12 mouse cellular contexts compared by ENCODE assay signal in the genomic region with DNA sequence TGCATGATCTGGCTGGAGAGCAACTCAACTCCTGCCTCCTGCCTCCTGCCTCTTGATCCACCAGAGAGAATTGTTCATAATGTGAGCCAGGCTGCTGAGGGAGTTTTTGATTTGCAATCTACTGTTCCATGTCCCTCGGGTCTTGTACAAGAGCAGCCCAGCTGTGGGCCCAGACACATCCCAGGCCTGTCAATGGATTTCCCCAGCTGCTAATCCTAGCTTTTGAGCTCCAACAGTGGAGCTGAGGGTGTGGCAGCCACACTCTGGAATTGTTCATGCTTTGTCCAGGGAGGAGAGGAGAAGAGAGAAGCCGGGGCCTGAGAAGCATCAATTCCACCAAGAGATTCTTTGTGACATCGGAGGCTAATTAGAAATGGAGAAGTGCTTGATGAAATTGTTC.
A peak's percentile ranks its signal among the peaks of the same experiment; 100 is the strongest.
DNase-seq lines count a peak whose midpoint lies in the region; ATAC-seq and TF ChIP-seq lines count a peak whose summit lies in the region.
"Had no signal": no experiment of that assay in that cellular context is flagged by ENCODE, and none has a peak within 500 bp of the region (broad histone marks: within the 10 kb centered on the region; RNA-seq: fewer than 3 reads in every experiment).

No protein-coding gene starts in this region.

- no peak for ATAC-seq in hindbrain, embryonic 13.5 days (ENCODE audit: low FRiP score)
- no peak for ATAC-seq in heart, postnatal 0 days (ENCODE audit: insufficient read depth, low read depth)
- ATAC-seq: CD4-positive, CD25-positive, alpha-beta regulatory T cell, adult 4 months had no signal

- no peaks in the 10 kb centered on the region for H3K27me3 ChIP-seq in hindbrain, embryonic 10.5 days (ENCODE audit: insufficient read depth, poor library complexity, severe bottlenecking)
- no peaks in the 10 kb centered on the region for H3K27me3 ChIP-seq in hindbrain, embryonic 13.5 days
- no peaks in the 10 kb centered on the region for H3K27me3 ChIP-seq in heart, postnatal 0 days (ENCODE audit: control insufficient read depth, insufficient read depth, low read length)
- H3K27me3 ChIP-seq: midbrain, embryonic 12.5 days had no signal

- H3K9ac ChIP-seq in hindbrain, embryonic 13.5 days = no peak overlapping the region
- H3K9ac ChIP-seq in heart, postnatal 0 days (replicated peaks; ENCODE audit: low read depth, low read length) = no peak overlapping the region
- H3K9ac ChIP-seq: midbrain, embryonic 12.5 days had no signal

- no peak for TF ChIP-seq CTCF in heart, postnatal 0 days (IDR thresholded peaks at IDR 0.05; ENCODE audit: low read depth)

- H3K27ac ChIP-seq in hindbrain, embryonic 10.5 days = peak overlapping the region; percentile 0; the same call in 1 of the 2 replicates
- H3K27ac ChIP-seq in hindbrain, embryonic 13.5 days = no peak overlapping the region
- 0 out of 2 replicates have a peak overlapping the region, but pooled peaks have one; percentile 2 for H3K27ac ChIP-seq in heart, postnatal 0 days (ENCODE audit: low read depth)
- H3K27ac ChIP-seq: midbrain, embryonic 12.5 days had no signal

- H3K4me3 ChIP-seq in hindbrain, embryonic 10.5 days = no peak overlapping the region
- H3K4me3 ChIP-seq in hindbrain, embryonic 13.5 days = no peak overlapping the region
- H3K4me3 ChIP-seq in heart, postnatal 0 days (ENCODE audit: low read depth, low read length) = no peak overlapping the region
- H3K4me3 ChIP-seq: midbrain, embryonic 12.5 days had no signal

- H3K4me2 ChIP-seq in hindbrain, embryonic 13.5 days = no peak overlapping the region
- H3K4me2 ChIP-seq in heart, postnatal 0 days (ENCODE audit: low read depth, low read length) = no peak overlapping the region
- H3K4me2 ChIP-seq: midbrain, embryonic 12.5 days had no signal

- no peak for DNase-seq in hindbrain, embryonic 10.5 days (ENCODE audit: low spot score)
- DNase-seq in testis, postnatal 14 days (ENCODE audit: low spot score) = peak; percentile 31
- no peak for DNase-seq in testis, postnatal 10 days (ENCODE audit: low spot score)
- no peak for DNase-seq in heart, postnatal 0 days (ENCODE audit: low spot score)
- DNase-seq in layer of hippocampus, postnatal 25 days (ENCODE audit: extremely low spot score in 1 of 2, low spot score in 1 of 2) = no peak
- no peak for DNase-seq in right cerebral cortex, adult 18-20 months
- DNase-seq: kidney, adult 11 months; lung, adult 2 months; thymus, postnatal 4 days had no signal

- 74% methylated on average over 3 of the region's 3 CpGs for WGBS in hindbrain, embryonic 10.5 days
- 63% methylated on average over 3 of the region's 3 CpGs for WGBS in hindbrain, embryonic 13.5 days
- WGBS in heart, postnatal 0 days = 57% methylated on average over 3 of the region's 3 CpGs

- H3K36me3 ChIP-seq in hindbrain, embryonic 10.5 days = no peaks in the 10 kb centered on the region
- no peaks in the 10 kb centered on the region for H3K36me3 ChIP-seq in hindbrain, embryonic 13.5 days
- no peaks in the 10 kb centered on the region for H3K36me3 ChIP-seq in heart, postnatal 0 days (replicated peaks; ENCODE audit: control insufficient read depth, insufficient read depth, low read length)
- H3K36me3 ChIP-seq: midbrain, embryonic 12.5 days had no signal

- no peaks in the 10 kb centered on the region for H3K4me1 ChIP-seq in hindbrain, embryonic 10.5 days (replicated peaks)
- no peaks in the 10 kb centered on the region for H3K4me1 ChIP-seq in hindbrain, embryonic 13.5 days (replicated peaks)
- no peaks in the 10 kb centered on the region for H3K4me1 ChIP-seq in heart, postnatal 0 days (ENCODE audit: control insufficient read depth, insufficient read depth)
- H3K4me1 ChIP-seq: midbrain, embryonic 12.5 days had no signal

- TF ChIP-seq EP300 in heart, postnatal 0 days (IDR thresholded peaks at IDR 0.05; ENCODE audit: low read depth) = no peak

- H3K9me3 ChIP-seq in hindbrain, embryonic 10.5 days = no peaks in the 10 kb centered on the region
- H3K9me3 ChIP-seq in hindbrain, embryonic 13.5 days = no peaks in the 10 kb centered on the region
- no peaks in the 10 kb centered on the region for H3K9me3 ChIP-seq in heart, postnatal 0 days (replicated peaks; ENCODE audit: control insufficient read depth, low read length)
- H3K9me3 ChIP-seq: midbrain, embryonic 12.5 days had no signal
